Mouse (Mus musculus) CH12.LX (cell line): ENCODE measurements around the gene Atxn7l3. TPM values are rescaled to one million over a fixed set of nuclear protein-coding genes. Genes with fewer than 3 reads are reported as not detected.

Experiments
- DNase-seq: peaks from one replicate; pipeline ENCODE4 v3.0.0-alpha.2; 2013; ENCODE audit errors: extremely low read depth
- H3K27ac ChIP-seq: 2 replicates; pipeline ENCODE4 v1.5.1; 2012; ENCODE audit warnings: low read depth, mild to moderate bottlenecking, control low read depth, moderate library complexity; ENCODE audit not compliant: insufficient read depth
- H3K27me3 ChIP-seq: replicated peaks from 2 replicates; pipeline ENCODE3; 2012; ENCODE audit warnings: inconsistent platforms
- H3K36me3 ChIP-seq, 2 experiments: replicated peaks in 1 of 2; 2 replicates each; pipeline versions ENCODE3 to v1.6.1; 2012; ENCODE audit warnings: inconsistent platforms in 1 of 2, low read length in 1 of 2, mild to moderate bottlenecking in 1 of 2, mixed read lengths in 1 of 2, moderate library complexity in 1 of 2; ENCODE audit not compliant: control insufficient read depth in 1 of 2, insufficient read depth in 1 of 2
- H3K4me1 ChIP-seq, 2 experiments: 2 replicates each; pipeline ENCODE4 v1.6.1; 2012; ENCODE audit warnings: inconsistent platforms in 1 of 2, moderate library complexity in 1 of 2; ENCODE audit not compliant: insufficient read depth in 2 of 2, control insufficient read depth in 1 of 2
- H3K4me2 ChIP-seq: 2 replicates; pipeline ENCODE4 v1.6.1; 2012; ENCODE audit warnings: low read depth, mild to moderate bottlenecking, control low read depth; ENCODE audit not compliant: poor library complexity, insufficient read depth, severe bottlenecking
- H3K4me3 ChIP-seq, 3 experiments: fragments of 150-350 bp in 1 of 3; sonication (generic) in 1 of 3; replicated peaks in 1 of 3; 2 replicates each; pipeline versions ENCODE3 to v1.5.1; 2011 to 2012; ENCODE audit warnings: low read depth in 2 of 3, low read length in 2 of 3, mild to moderate bottlenecking in 2 of 3, moderate library complexity in 2 of 3, control low read depth in 1 of 3, improper control_type of control experiment in 1 of 3, inconsistent platforms in 1 of 3, mixed read lengths in 1 of 3; ENCODE audit not compliant: poor library complexity in 1 of 3
- H3K79me2 ChIP-seq: replicated peaks from 2 replicates; pipeline ENCODE4 v1.6.1; 2012; ENCODE audit warnings: mild to moderate bottlenecking, moderate library complexity; ENCODE audit not compliant: control insufficient read depth, poor library complexity, insufficient read depth, severe bottlenecking; ENCODE audit errors: extremely low read depth
- H3K9ac ChIP-seq: 2 replicates; pipeline ENCODE4 v1.6.1; 2012; ENCODE audit warnings: low read depth, mild to moderate bottlenecking, control low read depth, moderate library complexity; ENCODE audit not compliant: insufficient read depth
- H3K9me3 ChIP-seq: replicated peaks from 2 replicates; pipeline ENCODE3; 2012; ENCODE audit warnings: low read length, inconsistent platforms, mixed read lengths
- BHLHE40 ChIP-seq: IDR thresholded peaks from 2 replicates; pipeline ENCODE4 v1.6.1; 2011; ENCODE audit warnings: mild to moderate bottlenecking, low read depth, low read length, improper control_type of control experiment
- CHD1 ChIP-seq: IDR thresholded peaks from 2 replicates; pipeline ENCODE4 v1.6.1; 2012; ENCODE audit warnings: low read depth, low read length, improper control_type of control experiment, inconsistent platforms
- E2F4 ChIP-seq: IDR thresholded peaks from 2 replicates; pipeline ENCODE4 v1.6.1; 2011; ENCODE audit warnings: low read depth, low read length, improper control_type of control experiment; ENCODE audit not compliant: insufficient replicate concordance
- ETS1 ChIP-seq: conservative IDR thresholded peaks from 2 replicates; pipeline ENCODE4 v1.6.1; 2012; ENCODE audit warnings: low read depth, mild to moderate bottlenecking, inconsistent platforms, low read length, improper control_type of control experiment, moderate library complexity
- JUN ChIP-seq: IDR thresholded peaks from 2 replicates; pipeline ENCODE4 v1.6.1; 2011; ENCODE audit warnings: low read depth, mild to moderate bottlenecking, low read length, improper control_type of control experiment, moderate library complexity; ENCODE audit not compliant: insufficient read depth
- JUND ChIP-seq: conservative IDR thresholded peaks from 2 replicates; pipeline ENCODE4 v1.6.1; 2011; ENCODE audit warnings: low read depth, low read length, improper control_type of control experiment
- KAT2A ChIP-seq: IDR thresholded peaks from 2 replicates; pipeline ENCODE4 v1.6.1; 2012; ENCODE audit warnings: low read length, improper control_type of control experiment, inconsistent platforms; ENCODE audit not compliant: insufficient replicate concordance
- MAZ ChIP-seq: IDR thresholded peaks from 2 replicates; pipeline ENCODE4 v1.6.1; 2012; ENCODE audit warnings: low read depth, mild to moderate bottlenecking, inconsistent platforms, low read length, improper control_type of control experiment, moderate library complexity
- RAD21 ChIP-seq: IDR thresholded peaks from 2 replicates; pipeline ENCODE4 v1.6.1; 2011; ENCODE audit warnings: low read depth, mild to moderate bottlenecking, low read length, improper control_type of control experiment, moderate library complexity
- SIN3A ChIP-seq: IDR thresholded peaks from 2 replicates; pipeline ENCODE4 v1.6.1; 2012; ENCODE audit warnings: low read length, improper control_type of control experiment, inconsistent platforms
- SMC3 ChIP-seq: IDR thresholded peaks from 2 replicates; pipeline ENCODE4 v1.6.1; 2011; ENCODE audit warnings: low read depth, low read length, improper control_type of control experiment
- UBTF ChIP-seq: IDR thresholded peaks from 2 replicates; pipeline ENCODE4 v1.6.1; 2012; ENCODE audit warnings: low read depth, mild to moderate bottlenecking, inconsistent platforms, low read length, improper control_type of control experiment, moderate library complexity
- USF1 ChIP-seq: IDR thresholded peaks from 2 replicates; pipeline ENCODE4 v1.6.1; 2014; ENCODE audit warnings: low read depth, mild to moderate bottlenecking, inconsistent platforms, low read length, improper control_type of control experiment
- ZC3H11A ChIP-seq: IDR thresholded peaks from 2 replicates; pipeline ENCODE4 v1.6.1; 2012; ENCODE audit warnings: low read depth, mild to moderate bottlenecking, inconsistent platforms, low read length, improper control_type of control experiment
- dilution Hi-C: fragments of 300-500 bp; cut with MboI; formaldehyde crosslinking; loops from 2 replicates; pipeline ENCODE4 v1.14.3; 2020; ENCODE audit warnings: low sequenced_read_pairs; ENCODE audit not compliant: extremely low pct_unique_long_range_greater_than_20kb, extremely low pct_ligation_motif_present
- in situ Hi-C: fragments of 300-500 bp; cut with MboI; formaldehyde crosslinking; loops from 3 replicates; pipeline ENCODE4 v1.14.3; 2019; ENCODE audit warnings: low sequenced_read_pairs, low pct_ligation_motif_present, low pct_unique_long_range_greater_than_20kb, mixed read lengths
- polyA plus RNA-seq: library from polyadenylated mRNA; unstranded; fragments of >175 nt; gene quantifications from 2 replicates; pipeline ENCODE4 v1.2.1, GENCODE M21; 2012; ENCODE audit warnings: low read depth; ENCODE audit not compliant: insufficient read length
- total RNA-seq, 2 experiments: library from RNA; depleted of rRNA; stranded (reverse); fragments of 300-350 nt in 1 of 2; fragments of >200 nt in 1 of 2; gene quantifications; 2 replicates each; pipeline ENCODE4 v1.2.3; 2012 to 2014

The Atxn7l3 gene
- total and polyA plus RNA-seq, 3 experiments, result 40.7 to 59.0 (median 46.6) TPM

- H3K4me2 ChIP-seq, result no peak overlapping the region
- dilution Hi-C loops (no loop called here), in situ Hi-C loops (no loop called here)
- H3K4me1 ChIP-seq, result no peaks in the 10 kb centered on the region
- peak; percentile 26; the same call in 1 of the 2 replicates for TF ChIP-seq ETS1
- no peak for TF ChIP-seq UBTF
- no peaks in the 10 kb centered on the region for H3K79me2 ChIP-seq
- H3K27ac ChIP-seq, result no peak overlapping the region
- DNase-seq, result no peak
- no peak overlapping the region for H3K4me3 ChIP-seq
- H3K36me3 ChIP-seq, result no peaks in the 10 kb centered on the region
- H3K9me3 ChIP-seq, result peaks cover 4% of the 10 kb centered on the region
- H3K9ac ChIP-seq, result no peak overlapping the region
- H3K27me3 ChIP-seq, result peaks cover 37% of the 10 kb centered on the region
These were observed 42.1 kb upstream of the Atxn7l3 start for GRCm38 (mm10) chr11:102338561-102338960.

DNA sequence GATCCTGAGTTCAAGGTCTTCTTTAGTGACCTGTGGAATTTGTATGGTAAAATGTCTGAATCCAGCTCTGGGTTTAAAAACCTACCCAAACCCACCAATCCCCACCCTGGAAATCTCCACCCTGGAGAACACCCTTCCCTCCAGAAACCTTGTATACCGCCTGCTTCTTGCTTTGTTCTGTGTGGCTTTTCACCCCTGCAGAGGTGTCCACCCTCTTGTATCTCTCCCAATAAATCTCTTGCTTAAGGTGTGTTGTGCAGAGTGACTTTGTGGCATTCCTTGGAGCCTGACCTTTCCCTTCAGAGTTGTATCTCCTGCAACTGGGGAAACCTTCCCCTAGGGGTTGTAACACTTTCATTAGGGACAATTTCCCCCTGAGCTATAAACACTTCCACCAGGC lies 41.5 kb upstream of the Atxn7l3 start:
- in situ Hi-C loops (no loop called here), dilution Hi-C loops (no loop called here)
- no peak overlapping the region for H3K9ac ChIP-seq

DNA sequence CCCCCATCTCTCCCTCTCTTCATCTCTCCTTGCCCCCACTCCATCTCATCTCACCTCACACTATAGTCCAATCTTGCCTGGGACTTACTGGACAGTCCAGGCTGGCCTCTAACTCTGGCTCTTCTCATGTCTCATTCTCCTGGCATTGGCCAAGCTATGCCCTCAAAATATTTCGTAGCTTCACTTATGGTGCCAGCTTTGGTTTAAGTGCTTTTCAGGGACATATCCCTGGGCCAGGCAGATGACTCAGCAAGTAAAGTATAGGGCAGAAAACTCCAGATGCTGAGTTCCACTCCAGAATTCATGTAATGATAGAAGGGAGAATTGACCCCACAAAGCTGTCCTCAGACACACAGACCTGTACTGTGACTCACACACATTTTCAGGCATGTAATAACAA lies 39.8 kb upstream of the Atxn7l3 start:
- H3K79me2 ChIP-seq, result no peaks in the 10 kb centered on the region

More for the DNA sequence above, 41.5 kb upstream of the Atxn7l3 start:
- H3K27me3 ChIP-seq, result peaks cover 38% of the 10 kb centered on the region
- H3K4me1 ChIP-seq, result no peaks in the 10 kb centered on the region
- H3K36me3 ChIP-seq, result no peaks in the 10 kb centered on the region
- DNase-seq, result no peak
- no peak for TF ChIP-seq RAD21
- TF ChIP-seq JUN, result no peak
- H3K9me3 ChIP-seq, result peaks cover 8% of the 10 kb centered on the region
- no peaks in the 10 kb centered on the region for H3K79me2 ChIP-seq
- no peak overlapping the region for H3K27ac ChIP-seq
- no peak overlapping the region for H3K4me2 ChIP-seq
- no peak overlapping the region for H3K4me3 ChIP-seq

More for the DNA sequence above, 39.8 kb upstream of the Atxn7l3 start:
- Histone ChIP-seq H3K27ac (no peak overlapping the region), H3K36me3 (no peaks in the 10 kb centered on the region), H3K4me3 (no peak overlapping the region), H3K27me3 (peaks cover 36% of the 10 kb centered on the region), H3K4me1 (no peaks in the 10 kb centered on the region), H3K9me3 (peaks cover 11% of the 10 kb centered on the region), H3K9ac (no peak overlapping the region), H3K4me2 (no peak overlapping the region)
- no peak for TF ChIP-seq KAT2A
- TF ChIP-seq ETS1, result no peak
- no peak for TF ChIP-seq E2F4
- no peak for TF ChIP-seq JUND
- no peak for TF ChIP-seq CHD1
- TF ChIP-seq MAZ, result no peak
- no peak for TF ChIP-seq RAD21
- no peak for TF ChIP-seq BHLHE40
- no peak for TF ChIP-seq SIN3A
- TF ChIP-seq ZC3H11A, result no peak
- TF ChIP-seq SMC3, result no peak
- TF ChIP-seq USF1, result no peak
- dilution Hi-C loops (no loop called here), in situ Hi-C loops (no loop called here)
- DNase-seq, result no peak
